Mouse (Mus musculus) limb, embryonic 14.5 days (tissue): Measurements from ENCODE around the gene Skp1a. TPM values are rescaled to one million over a fixed set of nuclear protein-coding genes. Genes with fewer than 3 reads are reported as not detected.

ENCODE experiments used
- ATAC-seq: fragments of 200-750 bp; cut with Nextera tagmentation; 2 replicates; pipeline ENCODE4 v1.8.0; 2017; ENCODE audit warnings: low read depth, moderate number of reproducible peaks, moderate TSS enrichment; ENCODE audit not compliant: low FRiP score
- DNase-seq: peaks from one replicate; pipeline ENCODE4 v3.0.0-alpha.2; 2015; ENCODE audit warnings: low spot score
- H3K27ac ChIP-seq: fragments of 300-500 bp; sonication (generic); replicated peaks from 2 replicates; pipeline ENCODE4 v1.5.1; 2014; ENCODE audit warnings: low read depth, mild to moderate bottlenecking, low read length, moderate library complexity, mixed read lengths
- H3K27me3 ChIP-seq: fragments of 300-500 bp; sonication (generic); 2 replicates; pipeline ENCODE4 v1.6.1; 2014; ENCODE audit warnings: low read length, mixed read lengths; ENCODE audit not compliant: control insufficient read depth, insufficient read depth
- H3K36me3 ChIP-seq: fragments of 300-500 bp; sonication (generic); 2 replicates; pipeline ENCODE4 v1.6.1; 2014; ENCODE audit warnings: mild to moderate bottlenecking, low read length, moderate library complexity, mixed read lengths; ENCODE audit not compliant: control insufficient read depth, insufficient read depth
- H3K4me1 ChIP-seq: fragments of 300-500 bp; sonication (generic); 2 replicates; pipeline ENCODE4 v1.6.1; 2014; ENCODE audit warnings: antibody characterized with exemption, low read length, mixed read lengths; ENCODE audit not compliant: control insufficient read depth, insufficient read depth
- H3K4me2 ChIP-seq: fragments of 300-500 bp; sonication (generic); replicated peaks from 2 replicates; pipeline ENCODE4 v1.6.1; 2014; ENCODE audit warnings: low read depth, mild to moderate bottlenecking, low read length, moderate library complexity; ENCODE audit not compliant: severe bottlenecking
- H3K4me3 ChIP-seq: fragments of 300-500 bp; sonication (generic); replicated peaks from 2 replicates; pipeline ENCODE4 v1.5.1; 2014; ENCODE audit warnings: low read length
- H3K9ac ChIP-seq: fragments of 300-500 bp; sonication (generic); 2 replicates; pipeline ENCODE4 v1.6.1; 2014; ENCODE audit warnings: mild to moderate bottlenecking, low read depth, low read length, moderate library complexity; ENCODE audit not compliant: severe bottlenecking
- H3K9me3 ChIP-seq: fragments of 300-500 bp; sonication (generic); 2 replicates; pipeline ENCODE4 v1.6.1; 2016; ENCODE audit warnings: low read length; ENCODE audit not compliant: control insufficient read depth
- POLR2A ChIP-seq: fragments of 200-500 bp; IDR thresholded peaks from 2 replicates; pipeline ENCODE4 v1.8.0; 2012; ENCODE audit warnings: inconsistent platforms, mild to moderate bottlenecking, moderate library complexity, borderline replicate concordance; ENCODE audit not compliant: insufficient read depth, insufficient read length; ENCODE audit errors: extremely low read depth
- WGBS: fragments of 180-500 bp; shearing (Covaris S2); extraction: QIAGEN DNeasy Blood & Tissue Kit; methylation state at CpG from one replicate; pipeline ENCODE4 v1.1.7; 2014; 5-methylcytosine and 5-hydroxymethylcytosine counted together
- polyA plus RNA-seq, 2 experiments: library from polyadenylated mRNA; depleted of rRNA in 1 of 2; stranded (reverse) in 1 of 2; unstranded in 1 of 2; fragments of >200 nt; fragmentation: Nextera tagmentation in 1 of 2; extraction: Ambion mirVana in 1 of 2; gene quantifications; 2 replicates each; pipeline versions ENCODE4 v1.2.1 to v1.2.3; 2012 to 2014

The Skp1a gene
- polyA plus RNA-seq, 2 experiments: 172 to 746 TPM

- ATAC-seq (no peak), DNase-seq (no peak)
- no peaks in the 10 kb centered on the region for H3K36me3 ChIP-seq
- 77% methylated on average over 6 of the region's 6 CpGs for WGBS
- no peak for TF ChIP-seq POLR2A
- no peak overlapping the region for H3K4me2 ChIP-seq
- H3K4me3 ChIP-seq: no peak overlapping the region
- H3K9me3 ChIP-seq: no peaks in the 10 kb centered on the region
- peaks cover 5% of the 10 kb centered on the region; the same call in 1 of the 2 replicates for H3K4me1 ChIP-seq
- no peak overlapping the region for H3K9ac ChIP-seq
- H3K27ac ChIP-seq: no peak overlapping the region
- H3K27me3 ChIP-seq: no peaks in the 10 kb centered on the region
Measured at GRCm38 (mm10) chr11:52222891-52223290, 8.9 kb upstream of the Skp1a start.

- peaks cover 5% of the 10 kb centered on the region; the same call in 1 of the 2 replicates for H3K4me1 ChIP-seq
- peak overlapping the region; percentile 8 for H3K4me3 ChIP-seq
- ATAC-seq (no peak), DNase-seq (peak; percentile 66)
- peak overlapping the region; percentile 41 for H3K4me2 ChIP-seq
- no peak for TF ChIP-seq POLR2A
- H3K27me3 ChIP-seq: no peaks in the 10 kb centered on the region
- H3K27ac ChIP-seq: no peak overlapping the region
- H3K36me3 ChIP-seq: no peaks in the 10 kb centered on the region
- no peaks in the 10 kb centered on the region for H3K9me3 ChIP-seq
- 9% methylated on average over 19 of the region's 19 CpGs for WGBS
- H3K9ac ChIP-seq: no peak overlapping the region
Measured at GRCm38 (mm10) chr11:52223968-52224682, 7.7 kb upstream of the Skp1a start.

- Histone ChIP-seq H3K27me3 (no peaks in the 10 kb centered on the region), H3K36me3 (no peaks in the 10 kb centered on the region), H3K4me1 (peaks cover 9% of the 10 kb centered on the region; the same call in 1 of the 2 replicates), H3K27ac (no peak overlapping the region), H3K9me3 (no peaks in the 10 kb centered on the region), H3K9ac (no peak overlapping the region), H3K4me3 (no peak overlapping the region), H3K4me2 (no peak overlapping the region)
- ATAC-seq: no peak
- TF ChIP-seq POLR2A: no peak
- 61% methylated on average over 3 of the region's 3 CpGs for WGBS
- DNase-seq: no peak
Measured at GRCm38 (mm10) chr11:52225986-52226599, 5.7 kb upstream of the Skp1a start.

- Histone ChIP-seq H3K36me3 (no peaks in the 10 kb centered on the region), H3K9ac (no peak overlapping the region), H3K4me1 (peaks cover 9% of the 10 kb centered on the region; the same call in 1 of the 2 replicates), H3K27ac (no peak overlapping the region), H3K9me3 (no peaks in the 10 kb centered on the region), H3K27me3 (no peaks in the 10 kb centered on the region), H3K4me3 (no peak overlapping the region), H3K4me2 (no peak overlapping the region)
- TF ChIP-seq POLR2A: no peak
- DNase-seq: no peak
- 80% methylated on average over 3 of the region's 3 CpGs for WGBS
- no peak for ATAC-seq
Measured at GRCm38 (mm10) chr11:52227053-52227452, 4.7 kb upstream of the Skp1a start.

GRCm38 (mm10) chr11:52227466-52228226, 4.1 kb upstream of the Skp1a start:
- no peak overlapping the region for H3K4me3 ChIP-seq
- H3K36me3 ChIP-seq: no peaks in the 10 kb centered on the region
- WGBS: 74% methylated on average over 13 of the region's 13 CpGs
- H3K27me3 ChIP-seq: no peaks in the 10 kb centered on the region
- no peak for TF ChIP-seq POLR2A
- no peak for DNase-seq
- no peak overlapping the region for H3K27ac ChIP-seq
- H3K9ac ChIP-seq: no peak overlapping the region
- H3K4me2 ChIP-seq: no peak overlapping the region
- no peak for ATAC-seq
- peaks cover 9% of the 10 kb centered on the region; the same call in 1 of the 2 replicates for H3K4me1 ChIP-seq
- H3K9me3 ChIP-seq: no peaks in the 10 kb centered on the region
